Mouse (Mus musculus): ENCODE measurements around the gene Frmpd4.

The Frmpd4 gene

DNA sequence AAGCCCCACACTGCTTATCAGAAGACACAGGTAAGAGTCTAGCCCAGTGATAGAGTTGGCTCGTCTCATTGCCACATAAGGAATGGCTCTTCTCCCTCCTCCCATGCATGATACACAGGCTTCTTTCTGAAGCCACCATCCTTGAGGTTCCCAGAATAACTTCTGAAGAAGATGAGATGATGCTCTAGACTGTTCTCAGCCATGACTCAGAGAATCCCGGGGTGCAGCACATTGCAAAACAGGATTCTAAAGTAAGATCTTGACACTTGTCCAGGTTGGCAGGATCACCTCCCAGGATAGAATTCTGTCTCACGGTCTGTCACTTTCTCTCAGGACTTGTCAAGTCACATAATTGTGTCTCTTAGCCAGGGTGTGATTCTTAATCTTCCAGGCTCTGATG is 1024.2 kb downstream of the Frmpd4 start:
- DNase-seq (ENCODE audit: low read depth): no peak

DNA sequence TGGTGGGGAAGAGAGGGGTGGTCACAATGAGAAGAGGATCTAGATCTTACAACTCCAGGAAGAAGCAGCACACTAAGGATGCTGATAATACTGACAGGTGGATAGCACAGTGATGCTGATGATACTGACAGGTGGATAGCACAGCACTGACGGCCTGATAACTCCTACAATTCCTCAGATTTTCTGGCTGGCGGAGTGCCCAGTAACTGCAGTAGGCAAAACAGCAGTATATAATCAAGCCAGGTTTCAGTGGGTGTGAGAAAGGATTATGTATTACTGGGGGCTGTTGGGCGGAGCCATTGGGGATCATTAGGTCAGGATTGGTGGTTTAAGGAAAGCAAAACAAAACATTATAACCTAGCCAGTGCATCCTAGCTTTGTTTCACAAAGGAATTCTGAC is 1053.9 kb downstream of the Frmpd4 start:
- no peak for DNase-seq (ENCODE audit: low read depth)

DNA sequence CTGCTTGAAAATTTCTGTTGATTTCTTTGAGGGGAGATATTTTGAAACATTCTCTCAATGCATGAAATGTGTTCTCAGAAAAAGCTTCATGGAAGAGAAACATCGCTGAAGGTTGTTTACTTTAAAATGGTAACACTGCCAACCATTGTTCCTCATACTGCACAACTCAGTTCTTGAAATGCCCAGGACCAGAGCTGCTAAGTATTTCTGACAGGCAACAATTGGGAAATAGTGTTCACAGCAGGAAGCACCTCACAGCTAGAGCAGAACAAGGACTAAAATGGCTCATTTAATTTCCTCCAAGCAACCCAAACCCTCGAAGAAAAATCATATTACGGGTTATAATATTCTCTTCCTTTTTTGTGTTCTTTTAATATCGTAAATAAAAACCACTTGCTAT is 1054.5 kb downstream of the Frmpd4 start:
- DNase-seq (ENCODE audit: low read depth): no peak

DNA sequence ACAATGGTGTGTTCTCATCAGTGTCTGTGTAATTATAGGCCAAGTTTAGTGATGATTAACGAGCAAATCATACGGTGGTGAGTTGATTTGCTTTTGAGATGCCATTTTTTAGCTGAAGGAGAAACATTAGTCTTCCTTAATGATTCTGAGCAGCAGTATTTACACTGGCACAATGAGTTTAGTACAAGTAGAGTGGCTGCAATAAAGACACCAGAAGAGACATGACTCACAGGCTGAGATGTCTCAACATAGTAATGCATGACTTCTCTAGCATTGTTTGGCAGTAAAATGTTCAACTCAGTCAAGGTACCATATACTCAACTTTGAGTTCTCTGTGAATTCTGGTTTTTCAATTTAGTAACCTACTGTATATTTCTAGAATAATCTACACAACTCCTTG is 1058.6 kb downstream of the Frmpd4 start:
- no peak for DNase-seq (ENCODE audit: low read depth)

DNA sequence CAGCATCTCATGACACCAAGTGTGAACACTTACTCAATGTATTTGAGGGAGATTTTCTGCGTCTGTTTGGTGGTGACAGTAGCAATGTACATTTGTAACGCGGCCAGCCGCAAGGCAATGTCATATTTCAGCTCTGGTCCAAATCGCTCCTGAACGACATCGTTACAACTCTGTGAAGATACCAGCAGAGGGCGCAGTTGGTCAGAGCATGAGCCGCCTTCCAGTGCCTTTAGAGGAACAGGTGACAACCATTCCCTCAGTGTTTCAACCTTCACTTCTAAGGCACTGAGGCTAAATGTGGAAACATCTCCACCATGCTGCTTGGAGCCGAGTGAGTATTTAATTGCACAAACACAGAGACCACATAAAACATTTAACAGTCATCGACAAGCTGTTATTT is 1079.3 kb downstream of the Frmpd4 start:
- DNase-seq (ENCODE audit: low read depth): no peak

DNA sequence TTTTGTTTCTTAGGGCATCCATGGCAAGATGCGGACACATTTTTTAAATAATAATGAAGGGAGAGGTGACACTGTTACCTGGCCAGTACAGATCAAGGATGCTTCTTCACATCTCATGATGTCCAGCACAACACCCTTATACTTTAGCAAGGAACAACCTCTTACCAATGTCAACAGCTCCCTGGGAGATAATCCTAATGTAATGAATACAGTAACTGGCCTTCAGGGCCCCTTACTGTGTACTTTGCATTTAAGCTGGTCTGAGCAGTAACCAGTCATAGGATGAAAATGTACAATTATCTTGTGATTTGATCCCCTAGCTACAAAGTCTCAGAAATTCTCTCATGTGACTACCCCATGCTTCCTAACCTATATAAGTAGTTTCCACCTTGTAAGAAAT is 1084.8 kb downstream of the Frmpd4 start:
- DNase-seq (ENCODE audit: low read depth): no peak

DNA sequence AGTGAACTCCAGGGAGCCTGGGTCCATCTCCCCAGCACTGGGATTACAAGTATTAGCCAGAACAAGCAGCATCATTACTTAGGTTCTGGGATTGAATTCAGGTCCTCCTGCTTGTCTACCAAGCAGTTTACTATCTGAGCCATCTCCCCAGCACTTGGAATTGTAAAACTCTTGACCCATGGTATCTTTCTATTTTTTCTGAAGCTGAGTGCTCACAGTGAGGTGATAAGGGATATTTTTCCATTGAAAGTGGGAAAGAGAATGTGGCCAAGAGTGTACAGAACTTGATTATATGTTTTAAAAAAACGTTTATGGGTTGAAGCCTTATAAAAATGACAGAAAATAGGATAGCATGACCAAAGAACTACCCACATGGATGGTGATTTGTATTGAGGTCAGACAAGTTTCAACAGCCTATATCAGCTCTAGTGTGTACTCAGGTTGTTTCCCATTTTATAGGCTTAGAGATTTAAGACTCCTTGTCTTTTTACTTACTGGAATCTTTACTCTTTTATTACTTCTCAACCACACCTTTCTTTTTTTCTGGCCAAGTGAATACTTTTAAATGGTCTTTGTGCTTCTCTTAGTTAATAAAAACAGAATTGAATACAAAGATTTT is 1085.3 kb downstream of the Frmpd4 start:
- DNase-seq (ENCODE audit: low read depth): no peak

DNA sequence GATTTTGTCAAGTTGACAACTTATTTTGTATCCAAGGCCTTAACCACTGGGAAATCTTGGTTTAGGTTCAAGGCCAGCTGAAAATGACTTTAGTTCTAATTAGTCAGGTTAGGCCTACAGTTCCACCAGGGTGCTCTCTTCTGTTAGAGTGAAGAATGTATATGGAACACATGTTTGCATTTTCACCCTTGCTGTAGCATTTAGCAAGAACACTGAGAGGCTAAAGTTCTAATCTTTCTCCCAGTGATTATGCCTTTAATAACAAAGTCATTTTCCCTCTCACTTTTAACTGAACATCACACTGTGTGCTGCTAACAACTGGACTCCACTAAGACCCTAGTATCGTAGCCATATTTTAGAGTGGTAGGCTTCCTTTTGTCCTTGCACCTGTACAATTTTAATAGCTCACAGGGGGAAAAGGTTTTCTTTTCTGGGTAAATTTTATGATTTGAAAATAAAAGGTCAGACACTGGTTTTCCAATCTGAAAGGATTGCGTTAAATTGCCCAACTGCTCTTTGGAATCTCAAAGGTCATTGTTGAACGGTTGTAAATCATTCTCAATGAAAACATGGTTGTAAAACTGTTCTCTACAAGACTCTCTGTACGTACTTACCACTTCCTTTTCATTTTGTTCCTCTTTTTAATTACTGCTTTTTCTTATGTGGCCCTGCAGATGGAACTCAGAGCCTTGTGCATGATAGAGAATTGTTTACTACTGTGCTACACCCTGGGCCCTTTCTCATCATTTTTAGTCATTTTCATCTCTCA is 1093.4 kb downstream of the Frmpd4 start:
- no peak for DNase-seq (ENCODE audit: low read depth)

DNA sequence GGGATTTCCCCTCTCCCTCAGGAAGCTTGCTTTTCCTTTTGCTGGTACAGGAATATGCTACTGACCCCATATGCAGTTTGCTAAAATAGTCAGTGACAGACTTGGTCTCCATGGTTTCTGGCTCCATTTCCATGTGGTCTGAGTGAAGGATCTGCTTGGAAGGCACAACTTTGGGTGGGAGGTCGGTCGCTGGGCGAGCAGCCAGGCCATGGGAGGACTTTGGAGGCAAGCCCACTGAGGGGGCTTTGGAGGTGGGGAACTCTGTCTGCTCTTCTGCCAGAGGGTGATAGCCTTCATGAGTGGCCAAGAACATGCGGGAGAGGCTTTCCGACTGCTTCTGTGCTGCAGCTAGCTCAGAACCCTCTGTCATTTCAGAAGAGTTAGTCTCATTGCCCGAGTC is 1099.4 kb downstream of the Frmpd4 start:
- no peak for DNase-seq (ENCODE audit: low read depth)

DNA sequence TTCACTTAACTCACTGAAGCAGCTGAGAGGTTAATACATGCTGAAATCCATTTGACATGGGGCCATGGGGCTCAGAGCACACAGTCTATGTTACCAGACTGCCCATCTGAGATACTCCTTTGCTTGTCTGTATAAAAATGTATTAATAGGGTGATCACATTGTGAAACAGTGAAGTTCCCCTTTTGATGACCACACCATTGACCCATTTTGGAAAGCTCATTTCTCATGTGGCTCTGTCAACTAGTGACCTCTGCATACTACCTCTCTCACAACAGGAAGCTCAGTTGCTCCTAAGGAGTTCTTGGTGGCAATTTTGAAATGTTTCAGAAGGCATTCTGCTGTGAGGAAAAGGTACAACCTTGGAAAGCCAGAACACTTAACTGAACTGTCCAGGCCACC is 1142.1 kb downstream of the Frmpd4 start:
- no peak for DNase-seq (ENCODE audit: low read depth)

DNA sequence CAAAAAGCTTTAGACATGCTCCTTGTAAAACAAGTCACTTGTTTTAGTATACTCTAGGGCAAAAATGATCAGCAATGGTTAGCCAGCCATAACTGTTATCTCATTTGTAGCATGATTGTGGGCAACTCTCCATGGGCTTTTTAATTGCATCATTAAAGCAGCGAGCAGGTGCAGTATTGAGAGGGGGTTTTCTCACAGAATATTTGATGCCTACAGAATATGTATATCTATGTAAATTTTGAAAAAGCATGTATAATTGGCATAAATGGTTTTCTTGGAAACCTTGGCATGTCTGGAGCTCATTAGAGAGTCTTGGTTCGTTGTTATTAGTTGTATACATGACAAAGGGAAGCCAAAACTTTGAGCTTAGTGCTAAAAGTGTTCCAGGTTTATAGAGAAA is 1143.1 kb downstream of the Frmpd4 start:
- no peak for DNase-seq (ENCODE audit: low read depth)

Measured in fibroblast of lung, adult 2 months (primary cell).